Mouse (Mus musculus): ENCODE measurements around the gene Cnot3.
"Not testable (repeated sequence)": the region's sequence is repeated elsewhere in the genome, so short reads cannot be mapped to it uniquely, and the experiment has no call there.

The Cnot3 gene

GRCm38 (mm10) chr7:3698471-3698870, 53.4 kb downstream of the Cnot3 start:
- DNase-seq (ENCODE audit: low spot score) = no peak

DNA sequence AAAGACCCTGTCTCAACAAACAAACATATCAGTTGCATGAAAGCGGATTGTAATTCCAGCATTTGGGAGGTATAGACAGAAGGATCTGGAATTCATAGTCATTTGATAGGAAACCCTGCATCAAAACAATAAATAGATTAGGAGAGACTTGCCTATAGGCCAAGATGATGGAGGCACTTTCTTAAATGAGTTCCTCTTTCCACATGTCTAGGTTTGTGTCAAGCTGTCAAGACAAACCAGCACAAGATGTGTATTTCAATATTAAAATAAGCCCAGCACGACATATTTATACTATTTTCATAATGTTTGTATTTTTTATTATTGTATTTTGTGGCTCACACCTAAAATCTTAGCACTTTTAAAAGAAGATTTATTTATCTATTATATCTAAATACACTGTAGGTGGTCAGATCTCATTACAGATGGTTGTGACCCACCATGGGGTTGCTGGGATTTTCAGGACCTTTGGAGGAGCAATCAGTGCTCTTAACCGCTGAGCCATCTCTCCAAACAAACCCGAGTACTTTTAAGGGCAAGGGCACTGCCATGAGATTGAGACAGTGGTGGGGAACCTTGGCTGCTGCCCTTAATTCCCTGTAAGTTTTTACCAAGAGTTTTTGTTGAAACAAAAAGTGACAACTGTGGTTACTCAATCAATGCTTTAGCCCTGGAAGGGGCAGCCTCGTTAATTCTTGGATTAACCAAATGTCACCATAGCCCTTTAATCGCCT, 58.2 kb downstream of the Cnot3 start:
- no peak for DNase-seq (ENCODE audit: low spot score)

DNA sequence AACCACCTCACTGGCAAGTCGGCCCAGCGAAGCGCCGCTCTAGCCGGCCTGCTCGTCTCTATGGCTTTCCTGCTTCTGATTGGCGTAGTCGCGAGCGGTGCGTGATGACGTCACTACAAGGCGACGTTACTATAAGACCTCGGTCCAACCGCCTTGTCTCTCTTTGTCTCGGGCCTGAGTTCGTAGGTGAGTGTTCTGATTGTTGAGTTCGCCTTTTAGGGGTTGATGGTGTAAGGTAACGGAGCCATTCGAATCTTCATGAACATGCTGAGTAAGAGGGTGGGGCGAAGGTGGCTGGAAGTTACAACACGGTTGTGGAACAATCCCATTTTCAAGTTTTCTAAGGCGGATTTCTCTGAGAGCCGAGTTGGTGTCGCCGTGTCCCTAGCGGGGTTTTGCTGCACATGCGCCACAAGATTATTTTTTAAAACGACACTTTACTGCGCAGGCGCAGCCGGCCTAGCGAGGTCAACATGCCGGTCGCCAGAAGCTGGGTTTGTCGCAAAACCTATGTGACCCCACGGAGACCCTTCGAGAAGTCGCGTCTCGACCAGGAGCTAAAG, 58.9 kb downstream of the Cnot3 start, which contains the start of gene Rps9:
TSS of gene Rps9 (plus strand) at position 115 of the 563 bp plus-strand sequence.
- peak; percentile 95 for DNase-seq (ENCODE audit: low spot score)

DNA sequence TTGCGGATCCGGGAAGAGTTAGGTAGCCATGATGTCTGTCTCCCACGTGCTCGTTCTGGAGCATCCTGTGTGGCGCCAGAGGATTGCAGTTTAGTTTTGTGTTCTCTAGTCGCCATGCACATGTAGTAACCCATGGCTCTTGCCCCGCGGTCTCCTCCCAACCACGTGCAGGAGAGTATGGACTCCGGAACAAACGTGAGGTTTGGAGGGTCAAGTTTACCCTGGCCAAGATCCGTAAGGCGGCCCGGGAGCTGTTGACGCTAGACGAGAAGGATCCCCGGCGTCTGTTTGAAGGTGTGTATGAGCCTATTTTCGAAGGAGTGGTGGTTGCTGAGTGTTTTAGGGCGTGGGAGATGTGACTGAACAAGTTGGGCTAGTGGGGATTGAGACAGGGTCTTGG, 59.4 kb downstream of the Cnot3 start:
- no peak for DNase-seq (ENCODE audit: low spot score)

- DNase-seq (ENCODE audit: low spot score) = not testable (repeated sequence)
Observed at GRCm38 (mm10) chr7:3705461-3705860, 60.4 kb downstream of the Cnot3 start.

GRCm38 (mm10) chr7:3705911-3706310, 60.8 kb downstream of the Cnot3 start:
- DNase-seq (ENCODE audit: low spot score) = no peak

GRCm38 (mm10) chr7:3706343-3706934, 61.4 kb downstream of the Cnot3 start:
- DNase-seq (ENCODE audit: low spot score) = no peak

- DNase-seq (ENCODE audit: low spot score) = no peak
Observed at GRCm38 (mm10) chr7:3707027-3707426, 62.0 kb downstream of the Cnot3 start.

DNA sequence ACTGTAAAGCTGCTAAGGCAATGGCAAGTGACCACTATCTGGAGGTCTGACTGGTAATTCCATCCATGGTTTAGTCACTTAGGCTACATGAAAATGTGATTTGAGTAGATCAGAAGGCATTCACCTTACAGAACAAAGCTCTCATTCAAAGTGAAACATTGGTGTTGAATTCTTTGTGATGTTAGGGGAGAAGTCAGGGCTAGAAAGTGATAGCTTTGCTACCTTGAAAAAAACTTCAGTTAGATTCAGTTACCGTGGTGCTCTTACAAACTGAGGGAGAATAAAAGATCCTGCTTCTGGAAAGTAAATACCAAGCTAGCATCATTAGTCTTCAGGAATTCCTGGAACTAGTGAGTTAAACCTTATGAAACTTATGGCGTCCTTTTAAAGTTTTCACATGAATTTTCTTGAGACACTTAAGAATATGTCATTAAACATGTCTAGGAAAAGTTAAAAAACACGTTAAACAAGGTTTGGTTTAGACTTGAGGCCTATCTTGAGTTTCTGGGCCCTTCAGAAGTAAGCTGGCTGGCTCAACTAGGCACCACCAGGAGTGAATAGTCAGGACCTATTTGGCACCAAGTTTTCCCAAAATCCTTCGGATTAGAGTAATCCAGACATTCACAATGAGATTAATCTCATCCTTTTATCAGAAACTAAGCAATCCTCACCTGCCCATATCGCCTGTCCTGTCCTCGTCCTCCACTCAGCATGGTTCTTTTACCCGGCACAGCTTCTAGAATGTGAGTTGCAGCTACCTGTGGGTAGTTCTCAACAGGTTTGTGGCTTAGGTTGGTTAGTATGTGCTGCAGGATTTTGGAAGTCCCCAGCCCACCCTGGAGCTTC, 62.7 kb downstream of the Cnot3 start:
- DNase-seq (ENCODE audit: low spot score) = no peak

DNA sequence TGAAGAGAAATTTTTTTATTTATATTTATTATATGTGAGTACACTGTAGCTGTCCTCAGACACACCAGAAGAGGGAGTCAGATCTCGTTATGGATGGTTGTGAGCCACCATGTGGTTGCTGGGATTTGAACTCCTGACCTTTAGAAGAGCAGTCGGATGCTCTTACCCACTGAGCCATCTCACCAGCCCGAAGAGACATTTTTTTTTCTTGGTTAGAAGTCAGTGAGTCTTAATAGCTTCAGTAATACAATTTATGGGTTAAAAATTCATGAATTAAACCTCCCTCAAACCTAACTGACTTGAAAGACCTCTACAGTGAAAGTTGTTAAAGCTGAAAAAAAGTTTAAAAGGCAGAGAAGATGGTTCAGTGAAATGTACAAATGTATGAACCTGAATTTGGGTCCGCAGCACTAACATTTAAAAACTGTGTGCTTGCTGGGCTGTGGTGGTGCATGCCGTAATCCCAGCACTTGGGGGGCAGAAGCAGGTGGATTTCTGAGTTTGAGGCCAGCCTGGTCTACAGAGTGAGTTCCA, 63.4 kb downstream of the Cnot3 start:
- DNase-seq (ENCODE audit: low spot score) = not testable (repeated sequence)

DNA sequence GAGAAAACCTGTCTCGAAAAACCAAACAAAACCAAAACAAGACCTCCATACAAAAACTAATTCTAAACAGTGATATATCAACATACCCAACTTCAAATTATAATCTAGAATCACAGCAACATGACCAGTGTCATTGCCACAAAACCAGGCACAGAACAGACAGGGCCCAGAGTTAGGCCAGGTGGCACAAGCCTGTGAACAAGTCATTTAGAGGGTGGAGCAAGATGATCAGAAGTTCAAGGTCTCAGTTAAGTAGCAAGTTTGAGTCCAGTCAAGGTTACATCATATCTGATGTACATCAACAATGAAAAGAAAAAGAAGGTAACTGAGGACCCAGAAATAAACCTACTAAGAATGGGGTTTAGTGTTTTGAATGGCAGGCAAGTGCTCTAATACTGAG, 63.9 kb downstream of the Cnot3 start:
- no peak for DNase-seq (ENCODE audit: low spot score)

Data from T-cell, adult 2 months (primary cell).